Mouse (Mus musculus): ENCODE results near the gene Znrd1as. TPM values are rescaled to one million over a fixed set of nuclear protein-coding genes. Genes with fewer than 3 reads are reported as not detected.

Gene Znrd1as
- polyA plus RNA-seq, 2 experiments = 5.8 to 5.9 TPM

- Histone ChIP-seq H3K9me3 (ENCODE audit: control insufficient read depth, low read length) (no peaks in the 10 kb centered on the region), H3K4me1 (ENCODE audit: control insufficient read depth, insufficient read depth, low read length) (0 out of 2 replicates have a peak, but pooled peaks cover 4% of the 10 kb centered on the region), H3K4me2 (replicated peaks; ENCODE audit: low read depth, low read length, severe bottlenecking) (peak within 1 kb of the TSS; percentile 83), H3K4me3 (replicated peaks; ENCODE audit: low read length) (peak within 1 kb of the TSS; percentile 45), H3K36me3 (ENCODE audit: control insufficient read depth, insufficient read depth, low read length) (no peaks in the 10 kb centered on the region), H3K27ac (replicated peaks; ENCODE audit: low read depth, low read length) (no peak within 1 kb of the TSS; the same call in 1 of the 2 replicates), H3K27me3 (ENCODE audit: control insufficient read depth, insufficient read depth, low read length) (peaks cover 32% of the 10 kb centered on the region), H3K9ac (ENCODE audit: low read depth, low read length, severe bottlenecking) (peak within 1 kb of the TSS; percentile 45)
- no peak for TF ChIP-seq POLR2A (IDR thresholded peaks at IDR 0.05; ENCODE audit: borderline replicate concordance, extremely low read depth, insufficient read depth, insufficient read length)
- ATAC-seq (ENCODE audit: low FRiP score, low read depth) (no peak; the same call in 1 of the 2 replicates), DNase-seq (ENCODE audit: low spot score) (peak; percentile 11)
- 2% methylated on average over 44 of the region's 59 CpGs for WGBS
These were observed 15.5 kb upstream of the Znrd1as start, which contains the start of gene Rnf39 for GRCm38 (mm10) chr17:36942791-36943471. Gene Rnf39, plus strand, starts transcription at chr17:36942918.

- ATAC-seq (ENCODE audit: low FRiP score, low read depth) = no peak
- Histone ChIP-seq H3K36me3 (ENCODE audit: control insufficient read depth, insufficient read depth, low read length) (peaks cover under 1% of the 10 kb centered on the region), H3K27me3 (ENCODE audit: control insufficient read depth, insufficient read depth, low read length) (peaks cover 32% of the 10 kb centered on the region), H3K4me2 (replicated peaks; ENCODE audit: low read depth, low read length, severe bottlenecking) (peak overlapping the region; percentile 83), H3K4me1 (ENCODE audit: control insufficient read depth, insufficient read depth, low read length) (0 out of 2 replicates have a peak, but pooled peaks cover 4% of the 10 kb centered on the region), H3K9me3 (ENCODE audit: control insufficient read depth, low read length) (no peaks in the 10 kb centered on the region), H3K4me3 (replicated peaks; ENCODE audit: low read length) (peak overlapping the region; percentile 45), H3K9ac (ENCODE audit: low read depth, low read length, severe bottlenecking) (0 out of 2 replicates have a peak overlapping the region, but pooled peaks have one; percentile 45), H3K27ac (replicated peaks; ENCODE audit: low read depth, low read length) (no peak overlapping the region)
- no peak for TF ChIP-seq POLR2A (IDR thresholded peaks at IDR 0.05; ENCODE audit: borderline replicate concordance, extremely low read depth, insufficient read depth, insufficient read length)
- DNase-seq (ENCODE audit: low spot score) = no peak
- WGBS = 6% methylated on average over 5 of the region's 5 CpGs
These were observed 14.7 kb upstream of the Znrd1as start for GRCm38 (mm10) chr17:36943691-36944090.

GRCm38 (mm10) chr17:36944121-36944775 is 14.1 kb upstream of the Znrd1as start:
- DNase-seq (ENCODE audit: low spot score) = peak; percentile 69
- H3K4me1 ChIP-seq (ENCODE audit: control insufficient read depth, insufficient read depth, low read length) = 0 out of 2 replicates have a peak, but pooled peaks cover 4% of the 10 kb centered on the region
- H3K27ac ChIP-seq (replicated peaks; ENCODE audit: low read depth, low read length) = no peak overlapping the region
- no peak for TF ChIP-seq POLR2A (IDR thresholded peaks at IDR 0.05; ENCODE audit: borderline replicate concordance, extremely low read depth, insufficient read depth, insufficient read length)
- H3K4me3 ChIP-seq (replicated peaks; ENCODE audit: low read length) = 0 out of 2 replicates have a peak overlapping the region, but pooled peaks have one; percentile 4
- WGBS = 7% methylated on average over 8 of the region's 9 CpGs
- H3K9ac ChIP-seq (ENCODE audit: low read depth, low read length, severe bottlenecking) = no peak overlapping the region
- H3K4me2 ChIP-seq (replicated peaks; ENCODE audit: low read depth, low read length, severe bottlenecking) = peak overlapping the region; percentile 83; the same call in 1 of the 2 replicates
- 0 out of 2 replicates have a peak, but pooled peaks have one; percentile 35 for ATAC-seq (ENCODE audit: low FRiP score, low read depth)
- no peaks in the 10 kb centered on the region for H3K9me3 ChIP-seq (ENCODE audit: control insufficient read depth, low read length)
- peaks cover 6% of the 10 kb centered on the region for H3K36me3 ChIP-seq (ENCODE audit: control insufficient read depth, insufficient read depth, low read length)
- peaks cover 32% of the 10 kb centered on the region for H3K27me3 ChIP-seq (ENCODE audit: control insufficient read depth, insufficient read depth, low read length)

GRCm38 (mm10) chr17:36947051-36947819 is 11.2 kb upstream of the Znrd1as start:
- TF ChIP-seq POLR2A (IDR thresholded peaks at IDR 0.05; ENCODE audit: borderline replicate concordance, extremely low read depth, insufficient read depth, insufficient read length) = no peak
- WGBS = 2% methylated on average over 49 of the region's 62 CpGs
- Histone ChIP-seq H3K9me3 (ENCODE audit: control insufficient read depth, low read length) (no peaks in the 10 kb centered on the region), H3K27me3 (ENCODE audit: control insufficient read depth, insufficient read depth, low read length) (peaks cover 30% of the 10 kb centered on the region), H3K4me3 (replicated peaks; ENCODE audit: low read length) (peak overlapping the region; percentile 47), H3K4me1 (ENCODE audit: control insufficient read depth, insufficient read depth, low read length) (peaks cover 8% of the 10 kb centered on the region), H3K9ac (ENCODE audit: low read depth, low read length, severe bottlenecking) (peak overlapping the region; percentile 69), H3K36me3 (ENCODE audit: control insufficient read depth, insufficient read depth, low read length) (peaks cover 12% of the 10 kb centered on the region), H3K4me2 (replicated peaks; ENCODE audit: low read depth, low read length, severe bottlenecking) (peak overlapping the region; percentile 98), H3K27ac (replicated peaks; ENCODE audit: low read depth, low read length) (no peak overlapping the region)
- DNase-seq (ENCODE audit: low spot score) (peak; percentile 30), ATAC-seq (ENCODE audit: low FRiP score, low read depth) (peak; percentile 14; the same call in 1 of the 2 replicates)

GRCm38 (mm10) chr17:36948286-36948685 is 10.1 kb upstream of the Znrd1as start:
- WGBS = 95% methylated on average over 1 of the region's 1 CpGs
- peaks cover 4% of the 10 kb centered on the region for H3K4me1 ChIP-seq (ENCODE audit: control insufficient read depth, insufficient read depth, low read length)

More at GRCm38 (mm10) chr17:36948286-36948685, 10.1 kb upstream of the Znrd1as start:
- peaks cover 12% of the 10 kb centered on the region for H3K36me3 ChIP-seq (ENCODE audit: control insufficient read depth, insufficient read depth, low read length)
- ATAC-seq (ENCODE audit: low FRiP score, low read depth) = no peak
- H3K4me3 ChIP-seq (replicated peaks; ENCODE audit: low read length) = no peak overlapping the region
- H3K9me3 ChIP-seq (ENCODE audit: control insufficient read depth, low read length) = no peaks in the 10 kb centered on the region
- peaks cover 20% of the 10 kb centered on the region for H3K27me3 ChIP-seq (ENCODE audit: control insufficient read depth, insufficient read depth, low read length)
- DNase-seq (ENCODE audit: low spot score) = no peak
- TF ChIP-seq POLR2A (IDR thresholded peaks at IDR 0.05; ENCODE audit: borderline replicate concordance, extremely low read depth, insufficient read depth, insufficient read length) = no peak
- H3K4me2 ChIP-seq (replicated peaks; ENCODE audit: low read depth, low read length, severe bottlenecking) = no peak overlapping the region
- no peak overlapping the region for H3K27ac ChIP-seq (replicated peaks; ENCODE audit: low read depth, low read length)
- H3K9ac ChIP-seq (ENCODE audit: low read depth, low read length, severe bottlenecking) = no peak overlapping the region
